Mouse (Mus musculus) ES-E14 (cell line): ENCODE results near the gene Kif1c. TPM values are rescaled to one million over a fixed set of nuclear protein-coding genes. Genes with fewer than 3 reads are reported as not detected.

ENCODE experiments used
- DNase-seq: peaks from one replicate; pipeline ENCODE4 v3.0.0-alpha.2; 2013; ENCODE audit warnings: low read depth, low spot score
- H3K27ac ChIP-seq: 2 replicates; pipeline ENCODE4 v1.5.1; 2012; ENCODE audit warnings: low read depth, mild to moderate bottlenecking, low read length, moderate library complexity, mixed read lengths; ENCODE audit not compliant: poor library complexity, insufficient read depth, severe bottlenecking
- H3K36me3 ChIP-seq: 2 replicates; pipeline ENCODE4 v1.6.1; 2012; ENCODE audit warnings: mild to moderate bottlenecking, low read length, moderate library complexity, mixed read lengths; ENCODE audit not compliant: control insufficient read depth, poor library complexity, insufficient read depth, severe bottlenecking
- H3K4me1 ChIP-seq, 2 experiments: fragments of 150-350 bp in 1 of 2; sonication (generic) in 1 of 2; 2 replicates each; pipeline ENCODE4 v1.6.1; 2012; ENCODE audit warnings: low read length in 2 of 2, mild to moderate bottlenecking in 1 of 2, mixed read lengths in 1 of 2; ENCODE audit not compliant: control insufficient read depth in 2 of 2, insufficient read depth in 2 of 2, poor library complexity in 1 of 2
- H3K4me3 ChIP-seq, 2 experiments: fragments of 150-350 bp in 1 of 2; sonication (generic) in 1 of 2; 2 replicates each; pipeline ENCODE4 v1.5.1; 2012; ENCODE audit warnings: low read length in 2 of 2, low read depth in 1 of 2, mild to moderate bottlenecking in 1 of 2, mixed read lengths in 1 of 2; ENCODE audit not compliant: insufficient read depth in 1 of 2, poor library complexity in 1 of 2, severe bottlenecking in 1 of 2
- H3K9ac ChIP-seq: 2 replicates; pipeline ENCODE4 v1.6.1; 2012; ENCODE audit warnings: low read depth, mild to moderate bottlenecking, low read length, mixed read lengths; ENCODE audit not compliant: poor library complexity, insufficient read depth, severe bottlenecking
- H3K9me3 ChIP-seq: fragments of 150-350 bp; sonication (generic); 2 replicates; pipeline ENCODE4 v1.6.1; 2012; ENCODE audit warnings: low read depth, mild to moderate bottlenecking, low read length; ENCODE audit not compliant: control insufficient read depth, insufficient read depth
- CHD2 ChIP-seq: IDR thresholded peaks from 2 replicates; pipeline ENCODE4 v1.6.1; 2014; ENCODE audit warnings: mild to moderate bottlenecking, low read depth, low read length, inconsistent platforms
- HCFC1 ChIP-seq: IDR thresholded peaks from 2 replicates; pipeline ENCODE4 v1.6.1; 2012; ENCODE audit warnings: low read length, inconsistent platforms, borderline replicate concordance; ENCODE audit not compliant: insufficient read depth
- MAFK ChIP-seq: IDR thresholded peaks from 2 replicates; pipeline ENCODE4 v1.6.1; 2014; ENCODE audit warnings: mild to moderate bottlenecking, low read depth, low read length, inconsistent platforms; ENCODE audit not compliant: insufficient read depth
- ZC3H11A ChIP-seq: IDR thresholded peaks from 2 replicates; pipeline ENCODE4 v1.6.1; 2012; ENCODE audit warnings: low read depth, mild to moderate bottlenecking, inconsistent platforms, low read length, borderline replicate concordance
- ZNF384 ChIP-seq: IDR thresholded peaks from 2 replicates; pipeline ENCODE4 v1.6.1; 2012; ENCODE audit warnings: low read depth, low read length, inconsistent platforms
- in situ Hi-C, 2 experiments: fragments of 600-800 bp; cut with MboI; formaldehyde crosslinking; loops; one replicate each; pipeline ENCODE4 v1.15.1; 2025; ENCODE audit warnings: low sequenced_read_pairs in 2 of 2, inconsistent platforms in 1 of 2; ENCODE audit not compliant: unreplicated experiment in 2 of 2
- total RNA-seq: library from RNA; depleted of rRNA; stranded (reverse); fragments of 300-350 nt; gene quantifications from 2 replicates; pipeline ENCODE4 v1.2.3, GENCODE M21; 2012

Kif1c gene
- total RNA-seq, 1 experiment, result 29.2 TPM

- Histone ChIP-seq H3K4me3 (peak overlapping the region; percentile 90 to 100), H3K27ac (no peak overlapping the region), H3K9ac (peak overlapping the region; percentile 89), H3K36me3 (peaks cover 23% of the 10 kb centered on the region), H3K9me3 (no peaks in the 10 kb centered on the region), H3K4me1 (peaks cover 0 to 14% of the 10 kb centered on the region in 2 experiments; a peak in 2 of 4 replicates)
- TF ChIP-seq HCFC1 (no peak), CHD2 (no peak), MAFK (no peak), ZNF384 (no peak), ZC3H11A (no peak)
- no peak for DNase-seq
- in situ Hi-C loops, result no loop called here
Measured at GRCm38 (mm10) chr11:70701221-70701955, 1.0 kb downstream of the Kif1c start.

GRCm38 (mm10) chr11:70701984-70702733 is 1.8 kb downstream of the Kif1c start:
- no peak overlapping the region for H3K27ac ChIP-seq
- no peak overlapping the region for H3K4me3 ChIP-seq
- in situ Hi-C loops, result no loop called here
- H3K36me3 ChIP-seq, result peaks cover 30% of the 10 kb centered on the region
- H3K9ac ChIP-seq, result no peak overlapping the region
- H3K4me1 ChIP-seq, result peaks cover 0 to 14% of the 10 kb centered on the region in 2 experiments; a peak in 2 of 4 replicates
- no peak for DNase-seq
- H3K9me3 ChIP-seq, result no peaks in the 10 kb centered on the region
- TF ChIP-seq MAFK (no peak), ZC3H11A (no peak)

GRCm38 (mm10) chr11:70702781-70703180 is 2.4 kb downstream of the Kif1c start:
- peaks cover 0 to 14% of the 10 kb centered on the region in 2 experiments; a peak in 2 of 4 replicates for H3K4me1 ChIP-seq
- no peaks in the 10 kb centered on the region for H3K9me3 ChIP-seq
- H3K36me3 ChIP-seq, result peaks cover 32% of the 10 kb centered on the region
- no peak for DNase-seq
- H3K4me3 ChIP-seq, result no peak overlapping the region
- no peak overlapping the region for H3K27ac ChIP-seq
- no peak for TF ChIP-seq HCFC1
- no peak for TF ChIP-seq CHD2
- no peak for TF ChIP-seq ZC3H11A
- no peak for TF ChIP-seq ZNF384
- no peak for TF ChIP-seq MAFK
- in situ Hi-C loops, result no loop called here
- no peak overlapping the region for H3K9ac ChIP-seq

GRCm38 (mm10) chr11:70706127-70706526 is 5.8 kb downstream of the Kif1c start:
- H3K27ac ChIP-seq, result no peak overlapping the region
- H3K4me1 ChIP-seq, result peaks cover 0 to 14% of the 10 kb centered on the region in 2 experiments; a peak in 2 of 4 replicates
- TF ChIP-seq ZC3H11A (no peak), HCFC1 (no peak), ZNF384 (no peak), MAFK (no peak), CHD2 (no peak)
- H3K9ac ChIP-seq, result no peak overlapping the region
- H3K36me3 ChIP-seq, result peaks cover 50% of the 10 kb centered on the region
- no peak overlapping the region for H3K4me3 ChIP-seq
- H3K9me3 ChIP-seq, result no peaks in the 10 kb centered on the region
- no peak for DNase-seq
- in situ Hi-C loops, result no loop called here

GRCm38 (mm10) chr11:70711026-70711425 is 10.7 kb downstream of the Kif1c start:
- H3K9ac ChIP-seq, result no peak overlapping the region
- no peaks in the 10 kb centered on the region for H3K4me1 ChIP-seq
- no peak overlapping the region for H3K27ac ChIP-seq
- H3K9me3 ChIP-seq, result no peaks in the 10 kb centered on the region
- H3K36me3 ChIP-seq, result peaks cover 40% of the 10 kb centered on the region
- DNase-seq, result no peak
- in situ Hi-C loops, result no loop called here
- TF ChIP-seq ZNF384, result no peak
- TF ChIP-seq ZC3H11A, result no peak
- TF ChIP-seq HCFC1, result no peak
- no peak for TF ChIP-seq CHD2
- TF ChIP-seq MAFK, result no peak
- no peak overlapping the region for H3K4me3 ChIP-seq
